Mouse (Mus musculus) heart, postnatal 0 days (tissue): ENCODE measurements around the gene Rab11a.

Source experiments
- CTCF ChIP-seq: IDR thresholded peaks from 2 replicates; pipeline ENCODE4 v1.5.1; 2016; ENCODE audit warnings: antibody characterized with exemption, control low read depth, low read depth
- EP300 ChIP-seq: IDR thresholded peaks from 2 replicates; pipeline ENCODE4 v1.6.1; 2016; ENCODE audit warnings: antibody characterized with exemption, low read depth

- TF ChIP-seq CTCF = peak; percentile 81
- TF ChIP-seq EP300 = no peak
These were observed 46.4 kb downstream of the Rab11a start for GRCm38 (mm10) chr9:64691176-64691575.
